Mouse (Mus musculus): Measurements from ENCODE around the gene Gtsf2. TPM values are rescaled to one million over a fixed set of nuclear protein-coding genes. Genes with fewer than 3 reads are reported as not detected.

Gtsf2 gene
- polyA plus RNA-seq (2012; rRNA removed): not detected in 2 replicates

- H3K4me1 ChIP-seq (ENCODE audit: control insufficient read depth, insufficient read depth, insufficient read length): no peaks in the 10 kb centered on the region
- WGBS: 69% methylated on average over 3 of the region's 3 CpGs
- no peaks in the 10 kb centered on the region for H3K36me3 ChIP-seq (ENCODE audit: control insufficient read depth, insufficient read depth, low read length)
- H3K27me3 ChIP-seq (ENCODE audit: control insufficient read depth, insufficient read depth, low read length): no peaks in the 10 kb centered on the region; the same call in 1 of the 2 replicates
- H3K27ac ChIP-seq (ENCODE audit: insufficient read depth, low read length): no peak within 1 kb of the TSS
- TF ChIP-seq CTCF (IDR thresholded peaks at IDR 0.05; ENCODE audit: extremely low read depth, insufficient read depth, insufficient read length, insufficient replicate concordance): no peak
- TF ChIP-seq POLR2A (IDR thresholded peaks at IDR 0.05; ENCODE audit: low read depth, low read length): no peak
- no peak for DNase-seq (ENCODE audit: low read depth in 1 of 2, low spot score in 2 of 2)
- H3K4me3 ChIP-seq (ENCODE audit: extremely low read depth, insufficient read depth, insufficient read length): no peak within 1 kb of the TSS
Observed at GRCm38 (mm10) chr15:103448369-103448768, at the start of gene Gtsf2. Gene Gtsf2 (minus strand): TSS chr15:103448469.

DNA sequence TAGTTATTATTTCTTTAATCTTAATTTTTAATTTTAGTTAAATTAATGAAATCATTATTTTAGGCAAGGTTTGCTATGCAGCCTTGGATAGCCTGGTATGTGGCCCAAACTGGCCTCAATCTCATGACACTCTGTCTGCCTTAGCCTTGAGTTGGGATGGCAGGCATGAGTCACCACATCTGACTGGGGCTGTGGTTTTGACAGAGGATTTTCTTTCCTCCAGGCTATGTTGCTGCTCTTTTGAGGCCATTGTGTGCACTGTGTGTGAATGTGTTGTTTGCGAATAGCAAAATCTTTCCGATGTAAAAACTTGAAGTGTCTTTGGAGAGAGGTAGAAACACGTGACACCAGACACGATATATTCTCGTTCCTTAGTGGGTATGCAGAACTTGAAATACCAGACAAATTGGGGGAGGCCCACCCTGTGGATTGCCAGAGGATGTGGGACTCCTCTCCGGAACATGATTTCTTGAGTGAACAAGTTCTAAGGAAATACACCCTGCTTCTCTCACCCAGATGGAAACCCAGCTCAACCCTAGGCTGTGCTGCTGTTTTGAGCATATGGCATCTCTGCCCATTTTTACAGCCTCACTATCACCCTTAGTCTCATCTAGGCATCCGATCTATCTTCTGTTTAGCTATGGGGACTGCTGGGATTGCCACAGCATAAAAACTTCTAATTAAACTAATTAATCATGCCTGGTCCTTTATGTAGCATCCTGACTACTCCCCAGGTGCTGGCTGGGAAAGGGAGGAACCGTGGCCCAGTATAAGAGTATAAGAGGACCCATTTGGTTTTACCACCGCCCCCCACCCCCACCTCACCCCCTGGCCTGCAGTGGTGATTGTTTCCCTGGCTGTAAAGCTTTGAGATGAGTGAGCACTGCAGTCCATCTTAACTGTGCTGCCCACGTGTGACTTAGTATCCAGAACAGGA lies 48.2 kb upstream of the Gtsf2 start:
- DNase-seq (ENCODE audit: low read depth in 1 of 2, low spot score in 2 of 2): no peak
- TF ChIP-seq CTCF (IDR thresholded peaks at IDR 0.05; ENCODE audit: extremely low read depth, insufficient read depth, insufficient read length, insufficient replicate concordance): no peak
- TF ChIP-seq POLR2A (IDR thresholded peaks at IDR 0.05; ENCODE audit: low read depth, low read length): no peak
- Histone ChIP-seq H3K27ac (ENCODE audit: insufficient read depth, low read length) (no peak overlapping the region), H3K27me3 (ENCODE audit: control insufficient read depth, insufficient read depth, low read length) (no peaks in the 10 kb centered on the region), H3K4me3 (ENCODE audit: extremely low read depth, insufficient read depth, insufficient read length) (no peak overlapping the region), H3K4me1 (ENCODE audit: control insufficient read depth, insufficient read depth, insufficient read length) (peaks cover 2% of the 10 kb centered on the region; the same call in 1 of the 2 replicates), H3K36me3 (ENCODE audit: control insufficient read depth, insufficient read depth, low read length) (peaks cover 46% of the 10 kb centered on the region)
- 95% methylated on average over 10 of the region's 10 CpGs for WGBS

GRCm38 (mm10) chr15:103488336-103488735 lies 40.1 kb upstream of the Gtsf2 start:
- TF ChIP-seq POLR2A (IDR thresholded peaks at IDR 0.05; ENCODE audit: low read depth, low read length): no peak
- TF ChIP-seq CTCF (IDR thresholded peaks at IDR 0.05; ENCODE audit: extremely low read depth, insufficient read depth, insufficient read length, insufficient replicate concordance): no peak
- 82% methylated on average over 4 of the region's 4 CpGs for WGBS
- no peak overlapping the region for H3K27ac ChIP-seq (ENCODE audit: insufficient read depth, low read length)

GRCm38 (mm10) chr15:103486658-103487057 lies 38.4 kb upstream of the Gtsf2 start:
- Histone ChIP-seq H3K4me3 (ENCODE audit: extremely low read depth, insufficient read depth, insufficient read length) (no peak overlapping the region), H3K4me1 (ENCODE audit: control insufficient read depth, insufficient read depth, insufficient read length) (no peaks in the 10 kb centered on the region), H3K27me3 (ENCODE audit: control insufficient read depth, insufficient read depth, low read length) (no peaks in the 10 kb centered on the region), H3K27ac (ENCODE audit: insufficient read depth, low read length) (no peak overlapping the region), H3K36me3 (ENCODE audit: control insufficient read depth, insufficient read depth, low read length) (peaks cover 71% of the 10 kb centered on the region)
- no peak for DNase-seq (ENCODE audit: low read depth in 1 of 2, low spot score in 2 of 2)
- TF ChIP-seq POLR2A (IDR thresholded peaks at IDR 0.05; ENCODE audit: low read depth, low read length) (no peak), CTCF (IDR thresholded peaks at IDR 0.05; ENCODE audit: extremely low read depth, insufficient read depth, insufficient read length, insufficient replicate concordance) (no peak)
- WGBS: 67% methylated on average over 1 of the region's 1 CpGs

More at GRCm38 (mm10) chr15:103488336-103488735, 40.1 kb upstream of the Gtsf2 start:
- Histone ChIP-seq H3K4me3 (ENCODE audit: extremely low read depth, insufficient read depth, insufficient read length) (no peak overlapping the region), H3K4me1 (ENCODE audit: control insufficient read depth, insufficient read depth, insufficient read length) (no peaks in the 10 kb centered on the region), H3K27me3 (ENCODE audit: control insufficient read depth, insufficient read depth, low read length) (no peaks in the 10 kb centered on the region), H3K36me3 (ENCODE audit: control insufficient read depth, insufficient read depth, low read length) (peaks cover 71% of the 10 kb centered on the region)
- no peak for DNase-seq (ENCODE audit: low read depth in 1 of 2, low spot score in 2 of 2)

DNA sequence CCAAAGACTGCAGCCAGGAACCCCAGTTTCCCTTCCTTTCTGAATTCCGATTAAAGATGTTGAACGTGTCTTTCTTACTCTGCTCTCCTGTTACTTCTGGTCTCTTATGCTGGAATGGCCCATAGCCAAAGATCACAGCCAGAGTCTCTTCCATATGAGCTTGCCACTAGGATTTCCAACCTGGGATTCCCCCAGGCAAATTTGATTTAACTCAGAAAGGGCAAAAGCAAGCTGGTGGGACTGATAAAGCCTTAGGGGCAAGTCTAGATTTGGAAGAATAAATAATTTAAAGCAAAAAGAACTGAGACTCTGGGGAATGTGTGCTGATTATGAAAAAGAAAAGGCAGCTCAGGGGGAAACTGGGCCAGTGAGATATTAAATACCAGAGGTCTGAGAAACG lies 36.8 kb upstream of the Gtsf2 start:
- H3K4me3 ChIP-seq (ENCODE audit: extremely low read depth, insufficient read depth, insufficient read length): no peak overlapping the region
- peaks cover 73% of the 10 kb centered on the region for H3K36me3 ChIP-seq (ENCODE audit: control insufficient read depth, insufficient read depth, low read length)
- H3K4me1 ChIP-seq (ENCODE audit: control insufficient read depth, insufficient read depth, insufficient read length): no peaks in the 10 kb centered on the region
- 93% methylated on average over 3 of the region's 3 CpGs for WGBS
- no peak for DNase-seq (ENCODE audit: low read depth in 1 of 2, low spot score in 2 of 2)
- H3K27me3 ChIP-seq (ENCODE audit: control insufficient read depth, insufficient read depth, low read length): no peaks in the 10 kb centered on the region
- TF ChIP-seq POLR2A (IDR thresholded peaks at IDR 0.05; ENCODE audit: low read depth, low read length): no peak
- TF ChIP-seq CTCF (IDR thresholded peaks at IDR 0.05; ENCODE audit: extremely low read depth, insufficient read depth, insufficient read length, insufficient replicate concordance): no peak
- H3K27ac ChIP-seq (ENCODE audit: insufficient read depth, low read length): no peak overlapping the region

DNA sequence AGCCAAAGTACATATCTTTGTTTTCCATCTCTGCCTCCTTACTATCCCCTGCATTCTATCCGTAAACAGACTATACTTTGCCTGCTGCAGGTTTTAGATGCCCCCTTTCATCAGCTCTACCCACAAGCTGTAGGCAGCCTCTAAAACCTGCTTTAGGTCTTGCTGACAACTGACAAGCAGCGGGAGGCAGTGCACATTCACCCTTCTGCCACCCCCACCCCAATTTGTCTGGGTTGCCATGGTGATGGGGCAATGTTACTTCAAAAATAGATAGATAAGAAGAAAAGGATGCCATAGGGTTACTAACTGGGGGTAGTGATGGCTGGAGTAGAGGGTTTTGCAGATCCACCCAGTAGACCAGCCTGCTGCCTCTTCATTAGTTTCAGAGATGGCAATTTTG lies 36.2 kb upstream of the Gtsf2 start:
- Histone ChIP-seq H3K27ac (ENCODE audit: insufficient read depth, low read length) (no peak overlapping the region), H3K4me3 (ENCODE audit: extremely low read depth, insufficient read depth, insufficient read length) (no peak overlapping the region), H3K27me3 (ENCODE audit: control insufficient read depth, insufficient read depth, low read length) (no peaks in the 10 kb centered on the region), H3K36me3 (ENCODE audit: control insufficient read depth, insufficient read depth, low read length) (peaks cover 73% of the 10 kb centered on the region), H3K4me1 (ENCODE audit: control insufficient read depth, insufficient read depth, insufficient read length) (no peaks in the 10 kb centered on the region)
- WGBS: 90% methylated on average over 2 of the region's 2 CpGs
- TF ChIP-seq CTCF (IDR thresholded peaks at IDR 0.05; ENCODE audit: extremely low read depth, insufficient read depth, insufficient read length, insufficient replicate concordance) (no peak), POLR2A (IDR thresholded peaks at IDR 0.05; ENCODE audit: low read depth, low read length) (no peak)
- DNase-seq (ENCODE audit: low read depth in 1 of 2, low spot score in 2 of 2): no peak

DNA sequence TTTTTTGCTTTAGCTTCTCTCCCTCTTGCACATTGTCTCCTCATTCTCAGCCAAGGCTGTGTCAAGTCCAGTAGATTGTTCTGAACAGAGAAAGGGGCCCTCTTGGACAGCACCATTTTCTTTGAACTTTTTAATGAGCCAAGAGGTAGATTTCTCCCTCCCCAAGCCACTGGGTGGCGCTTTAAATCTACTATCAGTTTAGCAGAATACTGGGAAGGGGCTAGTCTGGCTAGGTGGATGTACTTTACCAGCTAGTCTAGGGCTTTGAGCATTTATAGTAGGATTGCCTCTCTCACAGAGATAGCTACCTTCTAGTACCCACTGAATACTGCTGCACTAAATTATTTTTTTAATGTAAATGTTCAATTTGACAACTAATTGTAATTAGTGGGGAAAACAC lies 34.2 kb upstream of the Gtsf2 start:
- Histone ChIP-seq H3K36me3 (ENCODE audit: control insufficient read depth, insufficient read depth, low read length) (peaks cover 75% of the 10 kb centered on the region), H3K27me3 (ENCODE audit: control insufficient read depth, insufficient read depth, low read length) (no peaks in the 10 kb centered on the region), H3K4me3 (ENCODE audit: extremely low read depth, insufficient read depth, insufficient read length) (no peak overlapping the region), H3K4me1 (ENCODE audit: control insufficient read depth, insufficient read depth, insufficient read length) (no peaks in the 10 kb centered on the region), H3K27ac (ENCODE audit: insufficient read depth, low read length) (no peak overlapping the region)
- DNase-seq (ENCODE audit: low read depth in 1 of 2, low spot score in 2 of 2): no peak
- 47% methylated on average over 1 of the region's 1 CpGs for WGBS
- TF ChIP-seq CTCF (IDR thresholded peaks at IDR 0.05; ENCODE audit: extremely low read depth, insufficient read depth, insufficient read length, insufficient replicate concordance) (no peak), POLR2A (IDR thresholded peaks at IDR 0.05; ENCODE audit: low read depth, low read length) (no peak)
